Mouse (Mus musculus) stomach, embryonic 15.5 days (tissue): ENCODE data around the gene Dus1l. TPM values are rescaled to one million over a fixed set of nuclear protein-coding genes. Genes with fewer than 3 reads are reported as not detected.
"Not testable (repeated sequence)": the region's sequence is repeated elsewhere in the genome, so short reads cannot be mapped to it uniquely, and the experiment has no call there.

Experiments
- ATAC-seq: fragments of 200-750 bp; cut with Nextera tagmentation; 2 replicates; pipeline ENCODE4 v1.8.0; 2017; ENCODE audit warnings: low read depth, moderate number of reproducible peaks, moderate TSS enrichment; ENCODE audit not compliant: insufficient read depth, low FRiP score
- H3K27ac ChIP-seq: fragments of 300-500 bp; sonication (generic); 2 replicates; pipeline ENCODE4 v1.5.1; 2015; ENCODE audit warnings: mild to moderate bottlenecking, inconsistent platforms
- H3K27me3 ChIP-seq: fragments of 300-500 bp; sonication (generic); replicated peaks from 2 replicates; pipeline ENCODE4 v1.6.1; 2015; ENCODE audit warnings: inconsistent platforms
- H3K36me3 ChIP-seq: fragments of 300-500 bp; sonication (generic); 2 replicates; pipeline ENCODE4 v1.6.1; 2015; ENCODE audit warnings: inconsistent platforms
- H3K4me1 ChIP-seq: fragments of 300-500 bp; sonication (generic); 2 replicates; pipeline ENCODE4 v1.6.1; 2015; ENCODE audit warnings: inconsistent platforms
- H3K4me2 ChIP-seq: fragments of 300-500 bp; sonication (generic); 2 replicates; pipeline ENCODE4 v1.6.1; 2015; ENCODE audit warnings: mild to moderate bottlenecking, inconsistent platforms
- H3K4me3 ChIP-seq: fragments of 300-500 bp; sonication (generic); replicated peaks from 2 replicates; pipeline ENCODE4 v1.5.1; 2015; ENCODE audit warnings: inconsistent platforms
- H3K9ac ChIP-seq: fragments of 300-500 bp; sonication (generic); 2 replicates; pipeline ENCODE4 v1.6.1; 2015; ENCODE audit warnings: inconsistent platforms
- H3K9me3 ChIP-seq: fragments of 300-500 bp; sonication (generic); 2 replicates; pipeline ENCODE4 v1.6.1; 2016; ENCODE audit warnings: inconsistent platforms
- WGBS: fragments of 180-500 bp; shearing (Covaris S2); methylation state at CpG from one replicate; pipeline ENCODE4 v1.1.7; 2015; 5-methylcytosine and 5-hydroxymethylcytosine counted together
- polyA plus RNA-seq: library from polyadenylated mRNA; unstranded; fragments of >200 nt; fragmentation: Nextera tagmentation; extraction: Ambion mirVana; gene quantifications from 2 replicates; pipeline ENCODE4 v1.2.1, GENCODE M21; 2015

Gene Dus1l
- 69.2 and 79.0 TPM in 2 replicates for polyA plus RNA-seq

GRCm38 (mm10) chr11:120795756-120796613, at the start of gene Dus1l:
Gene Dus1l, minus strand, starts transcription at chr11:120796403.
- H3K4me1 ChIP-seq: peaks cover 18% of the 10 kb centered on the region
- peaks cover 31% of the 10 kb centered on the region for H3K36me3 ChIP-seq
- H3K9me3 ChIP-seq: no peaks in the 10 kb centered on the region
- H3K4me2 ChIP-seq: peak within 1 kb of the TSS; percentile 90
- WGBS: 1% methylated on average over 59 of the region's 59 CpGs
- peak; percentile 84 for ATAC-seq
- peak within 1 kb of the TSS; percentile 53; the same call in 1 of the 2 replicates for H3K27ac ChIP-seq
- no peaks in the 10 kb centered on the region for H3K27me3 ChIP-seq
- peak within 1 kb of the TSS; percentile 92 for H3K9ac ChIP-seq
- H3K4me3 ChIP-seq: peak within 1 kb of the TSS; percentile 93

GRCm38 (mm10) chr11:120844329-120844728, 48.1 kb upstream of the Dus1l start:
- Histone ChIP-seq H3K4me1 (no peaks in the 10 kb centered on the region), H3K4me2 (no peak overlapping the region), H3K27me3 (no peaks in the 10 kb centered on the region), H3K9me3 (no peaks in the 10 kb centered on the region), H3K36me3 (no peaks in the 10 kb centered on the region), H3K27ac (no peak overlapping the region), H3K9ac (no peak overlapping the region), H3K4me3 (no peak overlapping the region)
- no peak for ATAC-seq
- 83% methylated on average over 4 of the region's 4 CpGs for WGBS

GRCm38 (mm10) chr11:120833555-120834280, 37.5 kb upstream of the Dus1l start:
- Histone ChIP-seq H3K9ac (no peak overlapping the region), H3K27me3 (no peaks in the 10 kb centered on the region), H3K4me1 (peaks cover 11% of the 10 kb centered on the region), H3K27ac (peak overlapping the region; percentile 58), H3K4me2 (no peak overlapping the region), H3K4me3 (no peak overlapping the region), H3K9me3 (no peaks in the 10 kb centered on the region), H3K36me3 (no peaks in the 10 kb centered on the region)
- peak; percentile 72 for ATAC-seq
- 54% methylated on average over 8 of the region's 8 CpGs for WGBS

GRCm38 (mm10) chr11:120832962-120833361, 36.8 kb upstream of the Dus1l start:
- H3K27ac ChIP-seq, H3K36me3 ChIP-seq, ATAC-seq, H3K27me3 ChIP-seq, H3K9me3 ChIP-seq, H3K4me2 ChIP-seq, H3K9ac ChIP-seq, H3K4me3 ChIP-seq: not testable (repeated sequence)
- 87% methylated on average over 5 of the region's 5 CpGs for WGBS
- H3K4me1 ChIP-seq: peaks cover 11% of the 10 kb centered on the region

GRCm38 (mm10) chr11:120831659-120832440, 35.6 kb upstream of the Dus1l start:
- no peak overlapping the region for H3K27ac ChIP-seq
- WGBS: 87% methylated on average over 3 of the region's 3 CpGs
- no peak overlapping the region for H3K4me2 ChIP-seq
- H3K27me3 ChIP-seq: no peaks in the 10 kb centered on the region
- no peaks in the 10 kb centered on the region for H3K9me3 ChIP-seq
- no peaks in the 10 kb centered on the region for H3K36me3 ChIP-seq
- no peak overlapping the region for H3K4me3 ChIP-seq
- no peak overlapping the region for H3K9ac ChIP-seq
- H3K4me1 ChIP-seq: peaks cover 11% of the 10 kb centered on the region
- ATAC-seq: no peak

- Histone ChIP-seq H3K27ac (no peak overlapping the region), H3K9me3 (no peaks in the 10 kb centered on the region), H3K36me3 (no peaks in the 10 kb centered on the region), H3K4me2 (no peak overlapping the region), H3K4me3 (no peak overlapping the region), H3K27me3 (no peaks in the 10 kb centered on the region), H3K9ac (no peak overlapping the region), H3K4me1 (peaks cover 11% of the 10 kb centered on the region)
- 85% methylated on average over 12 of the region's 12 CpGs for WGBS
- no peak for ATAC-seq
These were observed 34.5 kb upstream of the Dus1l start for GRCm38 (mm10) chr11:120830686-120831085.

- Histone ChIP-seq H3K4me2 (no peak overlapping the region), H3K27ac (no peak overlapping the region), H3K4me3 (no peak overlapping the region), H3K9me3 (no peaks in the 10 kb centered on the region), H3K36me3 (no peaks in the 10 kb centered on the region), H3K27me3 (no peaks in the 10 kb centered on the region), H3K9ac (no peak overlapping the region), H3K4me1 (peaks cover 19% of the 10 kb centered on the region)
- no peak for ATAC-seq
- 90% methylated on average over 10 of the region's 10 CpGs for WGBS
These were observed 33.7 kb upstream of the Dus1l start for GRCm38 (mm10) chr11:120829757-120830532.

- Histone ChIP-seq H3K36me3 (no peaks in the 10 kb centered on the region), H3K4me1 (peaks cover 9% of the 10 kb centered on the region), H3K4me3 (no peak overlapping the region), H3K9ac (no peak overlapping the region), H3K9me3 (no peaks in the 10 kb centered on the region), H3K27me3 (no peaks in the 10 kb centered on the region), H3K27ac (no peak overlapping the region), H3K4me2 (no peak overlapping the region)
- WGBS: 73% methylated on average over 4 of the region's 4 CpGs
- no peak for ATAC-seq
These were observed 32.2 kb upstream of the Dus1l start for GRCm38 (mm10) chr11:120828416-120828815.

GRCm38 (mm10) chr11:120826016-120826953, 30.1 kb upstream of the Dus1l start:
- ATAC-seq: no peak
- Histone ChIP-seq H3K9ac (no peak overlapping the region), H3K4me2 (no peak overlapping the region), H3K9me3 (no peaks in the 10 kb centered on the region), H3K27ac (peak overlapping the region; percentile 95; the same call in 1 of the 2 replicates), H3K4me1 (peaks cover 25% of the 10 kb centered on the region), H3K36me3 (0 out of 2 replicates have a peak, but pooled peaks cover 2% of the 10 kb centered on the region), H3K4me3 (no peak overlapping the region), H3K27me3 (no peaks in the 10 kb centered on the region)
- 83% methylated on average over 8 of the region's 8 CpGs for WGBS

- Histone ChIP-seq H3K4me1 (peaks cover 29% of the 10 kb centered on the region), H3K27ac (peak overlapping the region; percentile 95), H3K36me3 (peaks cover 10% of the 10 kb centered on the region; the same call in 1 of the 2 replicates), H3K9ac (peak overlapping the region; percentile 7; the same call in 1 of the 2 replicates), H3K27me3 (no peaks in the 10 kb centered on the region), H3K4me3 (peak overlapping the region; percentile 84), H3K4me2 (peak overlapping the region; percentile 80), H3K9me3 (no peaks in the 10 kb centered on the region)
- ATAC-seq: no peak
- WGBS: 48% methylated on average over 4 of the region's 4 CpGs
These were observed 29.2 kb upstream of the Dus1l start for GRCm38 (mm10) chr11:120825289-120825863.
